Mouse (Mus musculus) brain, adult 2 months (tissue): ENCODE measurements around the gene Olfr1193.
"Not testable (repeated sequence)": the region's sequence is repeated elsewhere in the genome, so short reads cannot be mapped to it uniquely, and the experiment has no call there.

Experiments used
- DNase-seq: peaks from one replicate; pipeline ENCODE4 v3.0.0; 2011; ENCODE audit warnings: low read depth, low spot score

The Olfr1193 gene

DNA sequence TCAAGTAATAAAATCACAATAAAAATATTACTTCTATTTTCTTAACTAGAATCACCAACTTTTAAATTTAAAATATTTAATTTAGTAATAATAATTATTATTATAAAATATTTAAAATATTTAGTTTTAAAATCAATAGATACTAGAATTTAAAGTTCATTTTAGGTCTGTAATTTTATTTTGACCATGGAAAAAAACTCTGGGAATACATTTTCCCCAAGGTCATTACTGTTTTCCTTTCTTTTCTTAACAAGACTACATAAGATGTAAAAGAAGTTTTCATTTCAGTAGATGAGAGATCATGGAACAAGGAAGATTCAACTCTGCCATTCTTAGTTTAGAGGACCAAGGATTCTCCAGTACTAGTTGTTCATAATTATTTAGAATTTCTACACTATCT, at the start of gene Olfr1193:
TSS of gene Olfr1193 (plus strand) at position 301 of the 400 bp plus-strand sequence.
- DNase-seq = not testable (repeated sequence)

DNA sequence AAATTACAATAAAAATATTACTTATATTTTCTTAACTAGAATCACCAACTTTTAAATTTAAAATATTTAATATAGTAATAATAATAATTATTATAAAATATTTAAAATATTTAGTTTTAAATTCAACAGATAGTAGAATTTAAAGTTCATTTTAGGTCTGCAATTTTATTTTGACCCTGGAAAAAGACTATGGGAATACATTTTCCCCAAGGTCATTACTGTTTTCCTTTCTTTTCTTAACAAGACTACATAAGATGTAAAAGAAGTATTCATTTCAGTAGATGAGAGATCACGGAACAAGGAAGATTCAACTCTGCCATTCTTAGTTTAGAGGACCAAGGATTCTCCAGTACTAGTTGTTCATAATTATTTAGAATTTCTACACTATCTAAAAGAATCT, 35.2 kb upstream of the Olfr1193 start, which contains the start of gene Olfr1191-ps1:
TSS of gene Olfr1191-ps1 (plus strand) at position 301 of the 400 bp plus-strand sequence.
- DNase-seq = not testable (repeated sequence)

DNA sequence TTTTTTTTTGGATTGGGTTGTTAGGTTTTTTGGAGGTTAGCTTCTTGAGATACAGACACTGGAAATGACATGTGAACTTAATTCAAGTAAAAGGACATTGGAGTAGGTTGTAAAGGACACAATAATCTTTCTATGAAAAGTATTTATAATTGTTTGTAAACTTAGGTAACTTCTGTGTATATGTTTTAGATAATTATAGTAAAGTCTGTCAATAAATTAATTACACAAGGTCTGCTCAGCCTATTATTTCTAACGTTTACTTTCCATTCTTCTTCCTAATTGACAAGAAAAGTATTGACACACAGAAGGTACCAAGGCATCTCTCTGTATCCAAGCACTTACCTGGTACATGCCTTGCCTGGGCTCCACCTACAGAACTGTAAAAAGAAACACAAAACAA, 27.2 kb upstream of the Olfr1193 start, which contains the start of gene Olfr1192-ps1:
TSS of gene Olfr1192-ps1 (plus strand) at position 301 of the 400 bp plus-strand sequence.
- no peak for DNase-seq

DNA sequence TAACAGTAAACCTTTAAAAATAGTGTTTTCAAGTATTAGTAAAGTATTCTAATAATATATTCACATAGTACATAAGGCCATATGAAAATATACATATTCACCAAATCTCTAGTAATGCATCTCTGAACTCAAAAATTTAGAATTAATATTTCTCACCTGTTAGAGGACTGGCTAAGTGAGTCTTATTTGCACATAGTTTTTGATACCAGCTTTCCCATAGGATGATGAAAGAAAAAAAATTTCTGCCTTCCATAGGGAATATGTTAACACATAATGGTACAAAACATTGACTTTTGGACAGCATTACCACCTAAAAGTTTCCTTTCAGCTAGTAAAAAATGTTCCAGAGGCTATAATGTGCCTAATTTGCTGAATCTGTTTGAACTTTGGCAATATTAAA, 13.7 kb downstream of the Olfr1193 start, which contains the start of gene Olfr1195:
TSS of gene Olfr1195 (minus strand) at position 101 of the 400 bp plus-strand sequence.
- no peak for DNase-seq

DNA sequence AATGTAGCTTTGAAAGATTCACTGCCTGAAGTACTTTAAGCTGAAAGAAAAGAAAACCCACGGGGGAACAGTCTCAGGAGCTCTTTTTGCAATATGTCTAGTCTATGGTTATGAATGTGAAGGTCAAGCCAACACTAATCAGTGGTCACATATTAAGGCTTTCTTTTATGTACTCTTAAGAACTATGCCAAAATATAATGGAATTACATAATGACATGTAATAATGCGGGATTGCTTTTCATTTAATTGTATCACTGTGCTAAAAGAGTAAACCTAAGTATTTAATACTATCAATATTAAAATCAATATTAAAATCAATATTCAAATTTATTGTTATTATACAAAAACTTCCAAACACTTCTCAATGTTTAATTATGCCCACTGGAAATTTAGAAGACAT, 29.1 kb downstream of the Olfr1193 start, which contains the start of gene Olfr1196:
TSS of gene Olfr1196 (minus strand) at position 101 of the 400 bp plus-strand sequence.
- DNase-seq = no peak
